ENCODE assay signal across 33 mouse cellular contexts in genomic region chr8:91511943-91512342, GRCm38 (mm10).
"Had no signal": no experiment of that assay in that cellular context is flagged by ENCODE, and none has a peak within 500 bp of the region (broad histone marks: within the 10 kb centered on the region; RNA-seq: fewer than 3 reads in every experiment).

No protein-coding gene starts in this region.

- H3K4me3 ChIP-seq: heart, embryonic 12.5 days; heart, embryonic 13.5 days; heart, embryonic 15.5 days; hindbrain, embryonic 10.5 days; hindbrain, embryonic 12.5 days; hindbrain, embryonic 13.5 days; hindbrain, embryonic 15.5 days; intestine, embryonic 15.5 days; kidney, embryonic 15.5 days; layer of hippocampus, adult 2 months; left cerebral cortex, adult 2 months had no signal

- H3K27ac ChIP-seq: heart, embryonic 13.5 days; heart, embryonic 15.5 days; hindbrain, embryonic 10.5 days; hindbrain, embryonic 12.5 days; hindbrain, embryonic 13.5 days; hindbrain, embryonic 14.5 days; hindbrain, embryonic 15.5 days; hindbrain, postnatal 0 days; intestine, embryonic 15.5 days; kidney, embryonic 15.5 days; kidney, postnatal 0 days; layer of hippocampus, adult 2 months; left cerebral cortex, adult 2 months had no signal

- ATAC-seq: hindbrain, embryonic 16.5 days; hindbrain, postnatal 0 days; intestine, embryonic 15.5 days; intestine, embryonic 16.5 days; intestine, postnatal 0 days had no signal

- H3K36me3 ChIP-seq: heart, embryonic 12.5 days; heart, embryonic 13.5 days; heart, embryonic 15.5 days; hindbrain, embryonic 10.5 days; hindbrain, embryonic 12.5 days; hindbrain, embryonic 13.5 days; hindbrain, embryonic 15.5 days; intestine, embryonic 15.5 days; kidney, embryonic 15.5 days had no signal

- DNase-seq: heart, postnatal 10 days; heart, postnatal 14 days; heart, postnatal 36 days; heart, postnatal 4 days; kidney, adult 11 months; kidney, adult 18-20 months; kidney, adult 2 months; kidney, adult 8-10 months; kidney, adult 9 months; kidney, postnatal 10 days; kidney, postnatal 14 days; kidney, postnatal 25 days; kidney, postnatal 36 days; kidney, postnatal 4 days; layer of hippocampus, adult 9-11 months; layer of hippocampus, postnatal 36 days had no signal

- H3K27me3 ChIP-seq: heart, embryonic 12.5 days; heart, embryonic 13.5 days; heart, embryonic 15.5 days; intestine, embryonic 15.5 days; kidney, embryonic 15.5 days had no signal

- H3K9ac ChIP-seq: heart, embryonic 12.5 days; heart, embryonic 13.5 days; heart, embryonic 15.5 days; hindbrain, embryonic 12.5 days; hindbrain, embryonic 13.5 days; hindbrain, embryonic 14.5 days; hindbrain, embryonic 15.5 days; intestine, embryonic 15.5 days; kidney, embryonic 15.5 days had no signal

- H3K9me3 ChIP-seq: heart, embryonic 12.5 days; heart, embryonic 13.5 days; heart, embryonic 15.5 days; hindbrain, embryonic 10.5 days; hindbrain, embryonic 12.5 days; hindbrain, embryonic 13.5 days; hindbrain, embryonic 15.5 days; intestine, embryonic 15.5 days; kidney, embryonic 15.5 days had no signal
